Mouse (Mus musculus): ENCODE measurements around the gene Gm973.

Gene Gm973

DNA sequence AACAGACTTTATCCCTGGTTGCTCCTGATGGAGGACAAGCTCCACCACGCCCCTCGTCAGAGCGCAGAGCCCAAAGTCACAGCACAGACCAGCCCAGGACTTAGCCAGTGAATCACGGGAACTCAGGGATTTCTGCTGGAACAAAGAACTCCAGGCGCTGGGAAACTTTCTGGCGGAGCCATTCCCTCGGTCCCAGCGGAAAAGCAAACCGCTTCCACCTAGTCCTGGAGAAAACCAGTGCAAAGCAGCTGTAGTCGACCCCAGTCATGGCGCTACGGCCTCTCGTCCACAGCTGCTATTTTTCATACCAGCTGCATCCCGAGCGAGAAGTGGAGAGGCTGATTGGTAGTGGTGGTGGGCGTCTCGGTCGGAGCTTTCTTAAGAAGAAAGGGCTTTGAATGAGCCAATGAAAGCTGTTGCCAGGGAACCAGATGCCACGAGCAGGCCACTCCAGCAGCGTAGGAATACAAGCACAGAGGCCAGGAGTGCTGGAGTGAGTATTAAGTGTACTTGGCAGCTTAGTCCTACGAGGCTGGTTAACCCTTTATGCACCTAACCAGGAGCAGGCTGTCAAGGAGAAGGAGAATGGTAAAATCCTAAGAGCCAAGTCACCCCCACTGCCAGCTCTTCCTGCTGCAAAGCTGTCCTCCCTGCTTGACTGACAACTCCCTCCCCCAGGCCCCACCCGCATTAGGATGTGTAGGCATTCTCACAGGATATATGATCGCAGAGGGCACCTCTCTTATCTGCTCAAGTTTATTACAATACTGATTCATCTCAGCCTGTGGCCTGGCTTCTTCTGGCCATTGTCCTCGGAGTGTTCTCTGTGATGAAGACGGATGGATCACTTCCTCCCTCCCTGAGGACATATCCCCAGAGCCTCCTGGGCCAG lies at the start of gene Gm973:
TSS of gene Gm973 (plus strand) at position 239 of the 892 bp plus-strand sequence.
- in situ Hi-C loops (cut with MseI, MboI) = no loop called here

DNA sequence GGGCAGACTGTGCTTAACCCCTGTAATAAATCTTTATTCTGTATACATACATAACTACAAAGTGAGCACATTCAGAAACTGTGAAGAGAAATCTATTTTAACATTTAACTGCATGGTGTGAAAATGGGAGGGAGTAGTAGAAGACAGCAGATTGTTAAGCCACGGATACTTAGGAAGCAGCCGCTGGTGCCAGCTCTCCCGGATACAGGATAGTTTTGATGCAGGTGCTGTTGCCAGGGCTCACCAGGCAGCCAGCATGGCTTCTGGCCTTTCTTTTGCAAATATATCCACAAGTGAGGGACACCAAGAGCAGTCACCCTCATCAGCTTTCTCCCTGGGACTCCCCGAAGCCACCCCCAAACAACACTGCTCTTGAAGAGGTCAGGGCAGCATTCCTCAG lies 46.9 kb upstream of the Gm973 start:
- in situ Hi-C loops (cut with MseI, MboI) = no loop called here

DNA sequence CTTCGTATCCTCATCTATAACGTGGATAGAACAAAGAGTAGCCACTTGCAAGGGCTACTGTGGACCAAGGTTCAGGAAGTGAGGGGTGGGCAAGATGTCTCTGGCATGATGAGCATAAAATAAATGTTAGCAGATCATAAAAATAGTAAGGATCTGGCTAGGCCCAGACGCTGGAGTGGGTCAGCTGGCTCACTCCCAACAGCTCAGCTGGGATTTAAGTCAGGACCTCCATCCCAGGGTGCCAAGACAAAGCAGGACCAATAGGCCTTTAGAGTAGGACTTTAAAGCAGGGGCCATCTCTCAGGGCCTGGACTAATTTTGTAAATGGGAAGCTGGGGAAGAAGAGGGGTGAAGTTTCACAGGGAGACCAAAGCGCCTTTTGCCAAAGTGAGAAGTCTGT lies 45.3 kb upstream of the Gm973 start:
- in situ Hi-C loops (cut with MseI, MboI) = no loop called here

DNA sequence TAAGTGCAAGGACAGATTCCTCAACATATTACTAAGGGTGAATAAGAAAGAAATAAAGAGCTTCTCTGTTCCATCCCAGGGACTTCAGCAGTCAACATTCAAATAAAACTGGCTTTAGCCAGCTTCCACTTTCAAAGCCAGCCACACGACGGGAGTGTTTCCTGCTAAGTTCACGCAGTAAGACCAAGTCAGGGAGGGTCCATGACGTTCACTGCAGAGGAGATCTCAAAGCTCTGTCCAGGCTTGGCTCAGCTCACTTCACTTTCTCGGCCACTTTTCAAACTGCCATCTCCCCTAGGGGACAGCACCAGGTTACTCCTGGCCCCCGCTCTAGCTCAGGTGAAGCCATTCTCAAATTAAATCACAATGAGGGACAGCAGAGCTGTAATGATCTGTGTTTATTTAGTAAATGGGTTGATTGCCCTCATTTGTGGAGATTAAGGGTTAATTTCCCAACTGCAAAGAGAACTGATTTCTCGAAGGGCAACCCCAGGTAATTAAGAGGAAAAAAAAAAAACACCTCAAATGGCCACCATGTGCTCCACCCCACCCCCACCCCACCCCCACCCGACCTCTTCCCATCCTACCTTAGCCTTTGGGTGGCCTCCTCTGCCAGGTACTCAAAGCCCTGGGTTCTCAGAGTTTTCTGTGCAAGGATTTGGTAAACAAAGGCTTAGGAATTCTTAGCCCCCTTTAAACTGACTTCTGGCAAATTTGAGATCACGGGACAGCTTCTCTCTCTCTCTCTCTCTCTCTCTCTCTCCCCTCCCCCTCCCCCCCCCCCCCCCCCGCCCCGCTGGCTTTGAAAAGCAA lies 43.5 kb upstream of the Gm973 start:
- in situ Hi-C loops (cut with MseI, MboI) = no loop called here

DNA sequence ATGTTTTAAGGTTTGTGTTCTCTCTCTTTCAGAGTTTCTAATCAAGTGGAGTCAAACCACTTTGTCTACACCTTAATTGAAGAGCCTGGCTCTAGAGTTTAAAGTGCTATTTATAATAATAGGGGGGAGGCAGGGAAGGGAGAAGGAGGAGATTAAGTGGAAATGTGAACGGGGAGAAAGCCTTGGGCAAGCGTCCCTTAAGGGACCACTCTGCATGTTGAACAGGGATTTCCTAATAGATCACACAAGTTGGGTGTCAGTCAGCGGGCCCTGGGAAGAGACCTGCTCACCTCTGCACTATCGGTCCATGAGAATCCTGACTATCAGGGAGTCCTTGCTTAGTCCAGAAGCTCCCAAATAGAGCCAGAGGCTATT lies 42.9 kb upstream of the Gm973 start:
- in situ Hi-C loops (cut with MseI, MboI) = no loop called here

DNA sequence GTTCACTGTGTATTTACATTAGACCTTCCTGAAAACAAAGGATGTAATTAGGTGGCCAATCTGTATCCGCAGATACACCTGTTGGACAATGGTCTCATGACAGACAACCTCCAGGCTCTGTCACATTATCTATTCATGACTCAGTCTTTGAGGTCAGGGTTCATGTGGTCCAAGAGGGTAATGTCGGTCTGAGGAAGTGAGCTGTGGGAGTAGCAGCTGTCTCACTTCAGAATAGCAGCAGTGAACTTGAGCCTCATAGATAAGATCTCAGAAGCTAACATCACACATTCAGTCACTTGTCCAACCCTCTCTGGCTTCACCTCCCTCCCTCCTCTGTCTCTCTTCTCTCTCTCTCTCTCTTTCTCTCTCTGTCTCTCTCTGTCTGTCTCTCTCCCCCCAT lies 40.4 kb upstream of the Gm973 start:
- in situ Hi-C loops (cut with MseI, MboI) = no loop called here

DNA sequence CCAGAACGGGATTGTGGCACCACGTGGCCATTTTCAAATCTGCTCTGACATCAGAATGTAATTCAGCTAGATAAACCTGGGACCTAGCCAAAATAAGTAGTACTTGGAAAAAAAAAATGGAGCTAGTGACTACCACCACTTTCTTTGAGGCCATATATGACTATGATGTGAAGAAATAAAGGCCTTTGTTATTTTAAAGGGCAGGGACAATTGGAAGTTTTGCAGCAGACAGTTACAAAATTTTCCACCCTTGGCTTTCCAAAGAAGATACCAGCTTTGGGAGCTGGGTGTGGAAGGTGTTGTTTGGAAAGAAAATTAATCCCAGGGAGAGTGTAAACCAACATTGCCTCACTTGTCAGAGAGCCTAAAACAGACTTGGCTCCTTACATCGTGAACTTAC lies 37.2 kb upstream of the Gm973 start:
- in situ Hi-C loops (cut with MseI, MboI) = no loop called here

DNA sequence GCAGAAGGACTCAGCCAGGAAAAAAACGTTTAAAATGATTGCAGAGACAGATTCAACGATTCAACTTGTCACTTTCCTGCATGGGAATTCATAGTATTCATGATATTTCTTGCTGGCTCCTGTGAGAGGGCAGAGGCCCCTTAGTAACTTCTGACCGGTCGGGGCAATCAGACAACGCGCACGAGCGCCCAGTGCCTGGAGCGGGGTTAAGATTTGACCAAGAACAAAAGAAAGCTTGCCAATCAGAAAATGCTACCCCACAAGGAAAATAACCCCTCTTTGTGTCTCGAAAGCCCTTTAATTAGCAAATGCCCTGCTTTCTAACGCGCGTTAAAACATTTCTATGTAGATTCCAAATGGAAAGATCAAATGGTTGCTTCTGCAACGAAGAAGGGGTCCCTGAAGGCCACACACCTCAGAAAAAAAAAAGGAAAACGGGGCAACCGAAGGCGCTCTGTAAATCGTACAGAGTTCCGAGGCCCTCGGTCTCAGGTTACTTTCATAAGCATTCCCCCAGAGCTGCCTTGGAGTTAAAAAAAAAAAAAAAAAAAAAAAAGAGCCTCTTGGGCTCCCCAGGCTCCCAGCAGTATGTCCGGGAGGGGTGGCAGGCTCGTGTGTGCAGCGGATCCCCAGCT lies 35.1 kb upstream of the Gm973 start:
- in situ Hi-C loops (cut with MseI, MboI) = no loop called here

DNA sequence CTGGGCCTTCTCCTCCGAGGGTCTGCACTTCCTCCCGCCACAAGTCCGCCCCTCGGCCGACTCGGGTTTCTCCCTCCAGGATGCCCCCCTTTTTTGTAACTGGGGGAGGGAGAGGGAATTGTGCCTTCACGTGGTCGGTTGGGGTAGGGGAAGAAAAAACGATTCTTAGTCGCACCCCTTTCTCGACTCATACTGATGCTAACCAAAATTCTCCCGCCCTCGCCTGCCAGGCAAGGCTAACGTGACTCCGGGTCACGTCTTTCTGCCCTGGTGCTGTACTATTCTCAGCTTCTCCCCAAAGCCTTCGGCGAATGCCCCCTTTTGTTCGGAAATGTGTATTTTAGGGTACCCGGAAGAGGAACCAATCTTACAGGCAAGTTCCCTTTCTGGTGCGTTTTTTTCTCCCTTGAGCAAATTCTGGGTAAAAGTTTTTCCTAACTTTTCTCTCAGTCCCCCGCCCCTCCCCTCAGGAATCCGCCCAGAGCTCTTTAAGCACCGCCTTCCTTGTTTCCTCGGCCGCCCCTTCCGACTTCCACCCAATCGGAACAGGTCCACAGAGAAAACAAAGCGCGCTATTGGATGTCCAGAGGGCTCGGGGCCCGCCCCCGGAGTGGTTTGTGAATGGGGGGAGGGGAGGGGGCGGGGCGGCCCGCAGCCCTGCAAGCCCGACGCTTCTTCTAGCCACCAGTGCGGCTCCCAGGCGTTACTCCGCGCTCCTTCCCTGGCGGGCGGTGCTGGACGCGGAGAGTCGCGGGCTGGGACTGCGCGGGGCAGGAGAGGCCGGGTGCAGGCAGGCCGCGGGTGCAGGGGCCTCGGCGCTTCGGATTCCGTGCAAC lies 34.4 kb upstream of the Gm973 start:
- in situ Hi-C loops (cut with MseI, MboI) = no loop called here

DNA sequence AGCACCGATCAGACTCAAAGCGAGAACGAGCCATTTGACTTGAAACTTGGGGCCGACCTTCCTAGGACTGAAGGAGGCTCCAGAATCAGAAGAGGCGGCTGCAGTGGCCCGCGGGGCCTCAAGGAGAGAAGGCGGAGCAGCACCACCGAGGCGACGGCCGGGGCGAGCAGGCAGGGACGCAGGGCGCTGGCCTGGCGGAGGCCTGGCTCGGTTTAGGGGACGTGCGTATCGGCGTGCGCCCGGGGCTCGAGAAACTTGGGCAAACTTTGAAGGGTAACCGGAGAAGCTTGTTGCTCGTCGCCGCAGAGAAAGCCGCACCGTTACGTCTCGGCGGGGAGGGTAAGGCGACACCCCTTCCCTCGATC lies 33.8 kb upstream of the Gm973 start, which contains the start of gene Fzd7:
TSS of gene Fzd7 (plus strand) at position 94 of the 365 bp plus-strand sequence.
- in situ Hi-C loops (cut with MseI, MboI) = no loop called here

DNA sequence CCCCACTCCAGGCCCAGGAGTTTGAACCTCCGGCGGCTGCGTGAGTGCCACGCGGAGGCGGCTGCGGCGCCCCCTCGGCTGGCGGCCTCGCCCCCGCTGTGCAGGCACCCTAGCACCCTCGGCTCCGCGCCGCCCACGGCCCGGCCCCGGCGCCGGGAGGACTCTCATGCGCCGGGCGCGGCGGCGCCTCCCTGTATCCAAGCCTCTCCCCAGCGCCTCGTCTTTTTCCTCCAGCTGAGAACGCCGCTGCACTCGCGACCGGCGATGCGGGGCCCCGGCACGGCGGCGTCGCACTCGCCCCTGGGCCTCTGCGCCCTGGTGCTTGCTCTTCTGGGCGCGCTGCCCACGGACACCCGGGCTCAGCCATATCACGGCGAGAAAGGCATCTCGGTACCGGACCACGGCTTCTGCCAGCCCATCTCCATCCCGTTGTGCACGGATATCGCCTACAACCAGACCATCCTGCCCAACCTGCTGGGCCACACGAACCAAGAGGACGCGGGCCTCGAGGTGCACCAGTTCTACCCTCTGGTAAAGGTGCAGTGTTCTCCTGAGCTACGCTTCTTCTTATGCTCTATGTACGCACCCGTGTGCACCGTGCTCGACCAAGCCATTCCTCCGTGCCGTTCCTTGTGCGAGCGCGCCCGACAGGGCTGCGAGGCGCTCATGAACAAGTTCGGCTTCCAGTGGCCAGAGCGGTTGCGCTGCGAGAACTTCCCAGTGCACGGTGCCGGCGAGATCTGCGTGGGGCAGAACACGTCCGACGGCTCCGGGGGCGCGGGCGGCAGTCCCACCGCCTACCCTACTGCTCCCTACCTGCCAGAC lies 33.2 kb upstream of the Gm973 start:
- in situ Hi-C loops (cut with MseI, MboI) = no loop called here

DNA sequence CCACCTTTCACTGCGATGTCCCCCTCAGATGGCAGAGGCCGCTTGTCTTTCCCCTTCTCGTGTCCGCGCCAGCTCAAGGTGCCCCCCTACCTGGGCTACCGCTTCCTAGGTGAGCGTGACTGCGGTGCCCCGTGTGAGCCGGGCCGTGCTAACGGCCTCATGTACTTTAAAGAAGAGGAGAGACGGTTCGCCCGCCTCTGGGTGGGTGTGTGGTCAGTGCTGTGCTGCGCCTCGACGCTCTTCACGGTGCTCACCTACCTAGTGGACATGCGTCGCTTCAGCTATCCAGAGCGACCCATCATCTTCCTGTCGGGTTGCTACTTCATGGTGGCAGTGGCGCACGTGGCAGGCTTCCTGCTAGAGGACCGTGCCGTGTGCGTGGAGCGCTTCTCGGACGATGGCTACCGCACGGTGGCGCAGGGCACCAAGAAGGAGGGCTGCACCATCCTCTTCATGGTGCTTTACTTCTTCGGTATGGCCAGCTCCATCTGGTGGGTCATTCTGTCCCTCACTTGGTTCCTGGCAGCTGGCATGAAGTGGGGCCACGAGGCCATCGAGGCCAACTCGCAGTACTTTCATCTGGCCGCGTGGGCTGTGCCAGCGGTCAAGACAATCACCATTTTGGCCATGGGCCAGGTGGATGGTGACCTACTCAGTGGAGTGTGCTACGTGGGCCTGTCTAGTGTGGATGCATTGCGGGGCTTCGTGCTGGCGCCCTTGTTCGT lies 32.4 kb upstream of the Gm973 start:
- in situ Hi-C loops (cut with MseI, MboI) = no loop called here

DNA sequence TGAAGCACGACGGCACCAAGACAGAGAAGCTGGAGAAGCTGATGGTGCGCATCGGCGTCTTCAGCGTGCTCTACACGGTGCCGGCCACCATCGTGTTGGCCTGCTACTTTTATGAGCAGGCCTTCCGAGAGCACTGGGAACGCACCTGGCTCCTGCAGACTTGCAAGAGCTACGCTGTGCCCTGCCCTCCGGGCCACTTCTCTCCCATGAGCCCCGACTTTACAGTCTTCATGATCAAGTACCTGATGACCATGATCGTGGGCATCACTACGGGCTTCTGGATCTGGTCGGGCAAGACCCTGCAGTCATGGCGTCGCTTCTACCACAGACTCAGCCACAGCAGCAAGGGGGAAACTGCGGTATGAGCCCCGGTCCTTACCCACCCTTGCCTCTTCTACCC lies 31.8 kb upstream of the Gm973 start:
- in situ Hi-C loops (cut with MseI, MboI) = no loop called here

DNA sequence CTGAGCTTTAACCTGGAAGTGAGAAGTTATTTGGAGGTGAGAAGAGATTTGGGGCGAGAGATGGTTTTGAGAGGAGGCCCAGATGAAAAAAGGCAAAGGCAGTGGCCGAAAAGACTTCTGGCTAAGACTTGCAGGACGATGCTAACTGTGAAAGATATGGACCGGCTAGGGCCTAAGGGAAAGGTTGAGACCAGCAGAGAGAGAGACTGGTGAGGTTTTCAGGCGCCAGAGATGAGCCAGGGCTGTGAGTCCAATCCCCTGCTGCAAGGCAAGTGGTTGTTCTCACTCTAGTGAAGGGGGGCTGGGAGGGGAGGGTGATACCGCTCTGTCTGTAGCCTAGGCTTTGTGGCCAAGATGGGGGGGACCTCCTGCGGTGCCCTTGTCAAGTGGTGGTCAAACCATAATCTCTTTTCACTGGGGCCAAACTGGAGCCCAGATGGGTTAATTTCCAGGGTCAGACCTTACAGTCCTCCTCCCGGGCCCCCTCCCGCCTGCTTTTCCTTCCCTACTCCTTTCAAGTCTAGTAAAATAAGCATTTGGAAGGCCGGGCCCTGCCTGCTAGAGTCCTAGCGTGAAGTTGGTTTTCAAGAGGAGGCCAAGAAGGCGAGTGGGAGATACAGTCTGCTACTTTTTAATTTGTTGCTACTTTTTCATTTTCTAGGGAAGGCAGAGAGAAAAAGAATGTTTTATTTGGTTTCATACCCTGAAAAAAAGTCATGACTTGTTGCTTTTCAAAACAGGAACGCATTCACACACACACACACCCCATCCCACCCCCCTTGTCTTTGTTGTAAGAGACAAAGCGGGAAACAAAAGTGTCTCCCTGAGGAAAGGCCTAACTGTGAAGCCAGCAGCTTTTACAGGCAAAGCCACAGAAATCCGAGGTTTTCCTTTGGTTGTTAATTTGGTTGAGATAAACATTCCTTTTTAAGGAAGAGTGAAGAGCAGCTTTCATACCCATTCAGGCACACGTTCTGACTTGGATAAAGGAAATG lies 31.0 kb upstream of the Gm973 start:
- in situ Hi-C loops (cut with MseI, MboI) = no loop called here

DNA sequence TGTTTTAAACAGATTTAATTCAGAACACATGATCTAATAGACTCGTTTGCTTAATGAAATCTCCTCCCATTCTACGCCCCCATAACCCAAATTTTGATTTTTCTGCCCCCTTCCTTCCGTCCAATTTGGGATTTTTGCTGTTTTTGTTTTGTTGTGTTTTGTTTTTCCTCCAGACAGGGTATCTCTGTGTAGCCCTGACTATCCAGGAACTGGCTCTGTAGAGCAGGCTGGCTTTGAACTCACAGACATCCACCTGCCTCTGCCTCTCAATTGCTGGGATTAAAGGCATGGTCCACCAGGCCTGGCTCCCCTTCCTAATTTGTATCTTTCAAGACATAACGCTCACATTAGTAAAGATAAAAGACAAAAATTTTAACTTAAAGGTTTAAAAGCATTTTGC lies 30.3 kb upstream of the Gm973 start:
- in situ Hi-C loops (cut with MseI, MboI) = no loop called here

DNA sequence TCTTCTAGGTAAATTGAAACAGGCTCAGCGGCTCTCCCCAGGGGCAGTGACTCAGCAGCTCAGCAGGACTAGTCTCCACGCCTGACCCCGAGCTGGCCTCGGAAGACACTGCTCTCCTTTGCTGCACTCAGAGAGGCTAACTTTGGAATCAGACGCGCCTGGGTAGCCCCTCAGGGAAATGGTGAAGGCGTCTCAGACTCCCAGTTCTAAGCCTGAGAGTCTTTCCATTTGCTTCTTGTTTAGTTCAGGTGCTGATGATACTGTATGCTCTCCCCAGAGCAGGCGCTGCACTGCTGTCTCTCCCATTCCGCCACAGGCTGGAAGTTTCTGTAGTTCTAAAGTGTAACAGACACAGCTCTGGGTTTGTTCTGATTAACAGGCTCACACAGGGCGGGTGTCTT lies 28.4 kb upstream of the Gm973 start:
- in situ Hi-C loops (cut with MseI, MboI) = no loop called here

DNA sequence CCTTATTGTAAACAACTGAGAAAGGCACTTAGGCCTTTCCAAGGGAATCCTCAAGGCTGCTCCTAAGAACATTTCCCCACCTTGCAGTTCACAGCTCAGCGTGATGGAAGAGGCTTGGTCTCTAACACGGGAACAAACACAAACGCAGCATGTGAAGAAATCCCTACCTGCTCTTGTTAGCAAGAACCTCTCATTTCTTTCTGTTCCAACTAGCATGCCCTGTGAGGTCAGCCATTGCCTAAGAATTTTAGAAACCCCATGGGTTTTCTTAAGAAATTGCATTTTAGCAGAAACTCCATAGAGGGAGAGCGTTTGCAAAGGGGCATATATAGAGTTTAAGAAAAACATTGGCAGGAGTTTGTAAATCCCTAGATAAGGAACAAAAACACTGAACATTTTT lies 27.6 kb upstream of the Gm973 start:
- in situ Hi-C loops (cut with MseI, MboI) = no loop called here

DNA sequence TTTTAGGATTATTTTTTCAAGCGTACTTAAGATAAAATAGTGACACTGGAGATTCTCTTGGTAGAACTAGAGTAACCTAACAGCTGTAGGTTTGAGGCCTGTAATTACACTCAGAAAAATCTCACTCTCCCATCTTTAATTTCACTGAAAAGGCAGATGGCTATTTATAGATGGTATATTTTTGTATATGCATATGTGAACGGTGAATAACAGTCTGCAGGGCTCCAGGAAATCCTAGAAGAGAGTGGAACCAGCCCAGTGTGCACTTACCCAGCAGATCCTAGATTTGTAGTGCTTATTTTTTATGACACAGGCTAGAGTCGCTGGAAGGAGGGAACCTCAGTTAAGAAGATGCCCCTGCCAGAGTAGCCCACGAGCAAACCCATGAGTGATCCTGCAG lies 27.1 kb upstream of the Gm973 start:
- in situ Hi-C loops (cut with MseI, MboI) = no loop called here

DNA sequence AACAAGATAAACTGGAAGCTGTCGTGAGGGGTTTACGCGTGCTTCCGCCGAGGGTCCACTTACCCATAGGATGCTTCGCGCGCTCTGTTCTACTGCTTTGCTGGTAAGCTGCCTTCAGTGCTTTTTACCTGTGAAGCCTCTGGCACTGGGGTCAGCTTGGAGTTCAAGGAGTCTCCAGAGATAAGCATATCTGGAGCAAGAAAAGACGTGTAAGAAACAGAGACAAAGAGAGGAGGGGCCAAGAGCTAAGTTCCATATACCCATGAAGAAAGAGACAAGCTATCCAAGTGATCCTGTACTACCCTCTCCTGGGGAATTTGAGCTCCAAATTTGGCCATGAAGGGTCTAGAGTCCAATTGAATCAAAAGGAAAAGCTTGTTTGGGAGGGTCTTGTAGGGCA lies 24.5 kb upstream of the Gm973 start:
- in situ Hi-C loops (cut with MseI, MboI) = no loop called here

All from mouse trophoblast stem cell (cell line).